Mouse (Mus musculus) brain, embryonic 14.5 days (tissue): ENCODE data around the gene Gm9945.

ENCODE experiments used
- CTCF ChIP-seq: fragments of 200-500 bp; IDR thresholded peaks from 2 replicates; pipeline ENCODE4 v1.5.1; 2012; ENCODE audit warnings: inconsistent platforms, mild to moderate bottlenecking, moderate library complexity, borderline replicate concordance; ENCODE audit not compliant: insufficient read depth, insufficient read length; ENCODE audit errors: extremely low read depth
- POLR2A ChIP-seq: fragments of 200-500 bp; IDR thresholded peaks from 2 replicates; pipeline ENCODE4 v1.6.1; 2012; ENCODE audit warnings: mild to moderate bottlenecking, inconsistent platforms, borderline replicate concordance; ENCODE audit not compliant: poor library complexity, insufficient read depth, insufficient read length, severe bottlenecking; ENCODE audit errors: extremely low read depth

GRCm38 (mm10) chr11:53448529-53448928 lies 31.4 kb upstream of the Gm9945 start:
- TF ChIP-seq CTCF: no peak
- TF ChIP-seq POLR2A: no peak
